Mouse (Mus musculus) heart, adult 2 months (tissue): ENCODE results near the gene Nfkbib.

ENCODE experiments used
- CTCF ChIP-seq: fragments of 200-600 bp; IDR thresholded peaks from 2 replicates; pipeline ENCODE4 v1.8.1; 2022; ENCODE audit warnings: antibody characterized with exemption, mild to moderate bottlenecking, moderate library complexity
- POLR2A ChIP-seq: fragments of 200-500 bp; IDR thresholded peaks from 2 replicates; pipeline ENCODE4 v1.6.1; 2011; ENCODE audit warnings: mild to moderate bottlenecking, low read depth, low read length, control low read depth; ENCODE audit not compliant: insufficient read depth

DNA sequence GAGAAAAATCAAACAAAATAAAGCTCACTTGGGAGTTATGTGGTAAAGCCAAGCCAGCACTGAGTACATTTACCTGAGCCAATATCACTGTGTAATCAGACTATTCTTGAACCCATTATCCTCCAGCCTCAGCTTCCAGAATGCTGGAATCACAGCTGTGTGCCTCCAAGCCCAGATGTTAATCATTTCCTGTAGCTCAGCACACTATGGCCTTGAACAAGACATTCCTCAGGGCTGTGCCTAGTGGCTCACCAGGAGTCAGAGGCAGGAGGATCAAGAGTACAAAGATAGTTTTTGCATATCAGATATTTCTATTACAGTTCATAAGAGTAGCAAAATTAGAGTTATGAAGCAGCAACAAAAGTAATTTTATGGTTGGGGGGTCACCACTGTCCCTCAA lies 24.4 kb upstream of the Nfkbib start:
- no peak for TF ChIP-seq CTCF
- no peak for TF ChIP-seq POLR2A
